Mouse (Mus musculus) bone marrow macrophage, adult 2 months (primary cell): ENCODE data around the gene Htra1.

Experiments
- CTCF ChIP-seq: IDR thresholded peaks from 2 replicates; pipeline ENCODE4 v1.5.1; 2012; ENCODE audit warnings: low read depth, mild to moderate bottlenecking, low read length, moderate library complexity
- POLR2A ChIP-seq: IDR thresholded peaks from 2 replicates; pipeline ENCODE4 v1.6.1; 2012; ENCODE audit warnings: mild to moderate bottlenecking, low read depth, low read length, borderline replicate concordance

DNA sequence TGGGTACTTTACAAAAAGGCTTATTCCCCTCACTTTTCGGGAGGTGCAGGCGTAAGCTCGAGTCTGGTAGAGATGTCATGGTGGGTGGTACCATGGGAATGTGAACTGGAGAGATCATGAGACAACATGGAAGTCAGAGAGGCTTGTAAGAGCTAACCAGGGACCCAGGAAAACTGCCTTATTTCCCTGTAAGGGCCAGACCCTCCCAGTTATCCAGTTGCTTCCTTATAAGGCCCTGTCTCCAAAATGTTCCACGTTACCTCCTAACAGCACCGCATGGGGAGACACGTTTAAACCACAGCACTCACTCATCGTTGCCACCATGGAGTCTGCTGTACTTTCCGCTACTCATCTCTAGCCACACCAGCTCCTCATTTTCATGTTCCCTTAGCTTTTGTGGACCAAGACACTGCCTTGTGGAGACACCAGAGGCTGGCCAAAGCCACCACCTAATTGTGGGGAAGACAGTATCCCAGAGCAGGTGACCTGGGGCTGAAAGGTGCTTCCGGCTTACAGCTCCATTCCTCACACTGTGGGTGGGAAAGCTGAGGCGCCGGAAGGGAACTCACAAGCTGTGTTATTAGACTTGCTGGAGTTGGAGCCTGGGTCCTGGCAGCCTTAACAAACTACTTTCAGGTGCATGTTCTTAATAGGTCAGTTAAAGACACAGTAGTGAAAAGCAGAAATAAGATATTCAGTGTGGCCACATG, 9.0 kb downstream of the Htra1 start:
- TF ChIP-seq CTCF (no peak), POLR2A (no peak)
